Mouse (Mus musculus) forebrain, embryonic 14.5 days (tissue): Measurements from ENCODE around the gene Ing2. TPM values are rescaled to one million over a fixed set of nuclear protein-coding genes. Genes with fewer than 3 reads are reported as not detected.

ENCODE experiments used
- ATAC-seq: fragments of 200-750 bp; cut with Nextera tagmentation; 2 replicates; pipeline ENCODE4 v1.8.0; 2017; ENCODE audit warnings: mild to moderate bottlenecking, moderate library complexity
- DNase-seq: peaks from one replicate; pipeline ENCODE4 v3.0.0-alpha.2; 2015; ENCODE audit warnings: low spot score
- H3K27ac ChIP-seq: fragments of 300-500 bp; sonication (generic); 2 replicates; pipeline ENCODE4 v1.5.1; 2014; ENCODE audit warnings: low read depth, mild to moderate bottlenecking, control low read depth, low read length, moderate library complexity
- H3K27me3 ChIP-seq: fragments of 300-500 bp; sonication (generic); replicated peaks from 2 replicates; pipeline ENCODE4 v1.6.1; 2014; ENCODE audit warnings: low read length, control low read depth, mixed read lengths; ENCODE audit not compliant: control insufficient read depth, insufficient read depth
- H3K36me3 ChIP-seq: fragments of 300-500 bp; sonication (generic); 2 replicates; pipeline ENCODE4 v1.6.1; 2014; ENCODE audit warnings: low read length, control low read depth; ENCODE audit not compliant: control insufficient read depth, insufficient read depth
- H3K4me1 ChIP-seq: fragments of 300-500 bp; sonication (generic); 2 replicates; pipeline ENCODE4 v1.6.1; 2014; ENCODE audit warnings: antibody characterized with exemption, low read length, control low read depth; ENCODE audit not compliant: control insufficient read depth, insufficient read depth
- H3K4me2 ChIP-seq: fragments of 300-500 bp; sonication (generic); 2 replicates; pipeline ENCODE4 v1.6.1; 2014; ENCODE audit warnings: mild to moderate bottlenecking, control low read depth, low read length
- H3K4me3 ChIP-seq: fragments of 300-500 bp; sonication (generic); 2 replicates; pipeline ENCODE4 v1.5.1; 2014; ENCODE audit warnings: low read depth, low read length, control low read depth
- H3K9ac ChIP-seq: fragments of 300-500 bp; sonication (generic); 2 replicates; pipeline ENCODE4 v1.6.1; 2014; ENCODE audit warnings: mild to moderate bottlenecking, low read length, control low read depth, moderate library complexity
- H3K9me3 ChIP-seq: fragments of 300-500 bp; sonication (generic); replicated peaks from 2 replicates; pipeline ENCODE4 v1.6.1; 2016; ENCODE audit warnings: low read length, control low read depth, mixed read lengths; ENCODE audit not compliant: control insufficient read depth
- WGBS: fragments of 180-500 bp; shearing (Covaris S2); extraction: QIAGEN DNeasy Blood & Tissue Kit; methylation state at CpG from one replicate; pipeline ENCODE4 v1.1.7; 2014; 5-methylcytosine and 5-hydroxymethylcytosine counted together
- polyA plus RNA-seq: library from polyadenylated mRNA; unstranded; fragments of >200 nt; fragmentation: Nextera tagmentation; extraction: Ambion mirVana; gene quantifications from 2 replicates; pipeline ENCODE4 v1.2.1, GENCODE M21; 2014

The Ing2 gene
- polyA plus RNA-seq, 1 experiment from 2014 or later, result 5.8 TPM

DNA sequence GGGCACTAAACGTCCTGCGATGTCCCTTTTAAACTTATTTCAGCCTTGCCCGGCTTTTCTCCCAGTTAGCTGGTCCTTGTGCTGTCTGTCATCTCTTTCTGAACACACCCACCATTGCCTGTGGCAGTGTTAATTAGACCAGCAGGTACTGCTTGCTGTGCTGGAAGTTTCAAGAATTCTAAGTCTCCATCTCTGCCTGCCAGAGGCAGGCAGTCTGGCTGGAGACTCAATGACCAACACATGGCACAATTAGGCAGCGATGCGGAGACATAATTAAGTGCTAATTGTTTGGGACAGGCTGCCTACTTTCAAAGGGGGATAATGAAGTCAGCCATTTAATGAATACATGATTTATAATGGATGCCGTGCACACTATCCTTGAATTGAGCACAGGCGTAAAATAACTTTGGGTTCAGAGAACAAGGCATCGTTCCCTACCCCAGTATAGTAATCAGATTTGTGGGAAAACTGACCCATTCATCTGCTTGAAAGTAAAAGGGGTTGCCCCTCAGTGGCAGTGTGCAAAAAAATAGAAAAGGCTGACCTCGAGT lies 32.8 kb downstream of the Ing2 start:
- Histone ChIP-seq H3K27ac (peak overlapping the region; percentile 49; the same call in 1 of the 2 replicates), H3K9me3 (0 out of 2 replicates have a peak, but pooled peaks cover 3% of the 10 kb centered on the region), H3K4me3 (no peak overlapping the region), H3K27me3 (no peaks in the 10 kb centered on the region), H3K4me2 (peak overlapping the region; percentile 24; the same call in 1 of the 2 replicates), H3K9ac (no peak overlapping the region), H3K36me3 (no peaks in the 10 kb centered on the region), H3K4me1 (peaks cover 6% of the 10 kb centered on the region)
- DNase-seq, result peak; percentile 92
- WGBS, result 4% methylated on average over 9 of the region's 9 CpGs
- peak; percentile 98 for ATAC-seq

DNA sequence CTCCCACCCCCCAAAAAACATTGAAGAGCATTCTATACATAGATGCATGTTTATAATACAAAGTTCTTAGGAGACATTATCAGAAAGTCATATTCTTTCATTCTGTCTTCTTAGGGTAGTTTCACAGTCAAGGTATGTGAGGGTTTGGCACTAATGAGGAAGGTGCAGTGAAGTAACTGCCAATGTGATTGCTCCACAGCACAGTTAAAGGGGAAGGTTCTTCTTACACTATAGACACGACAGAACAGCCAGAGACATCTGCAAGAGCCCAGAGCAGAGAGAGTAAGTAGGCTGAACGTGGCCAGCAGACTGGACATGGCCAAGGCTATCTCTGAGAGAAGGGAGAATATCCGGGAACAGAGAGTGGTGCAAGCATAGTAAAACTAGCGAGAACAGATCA lies 38.2 kb downstream of the Ing2 start:
- Histone ChIP-seq H3K9me3 (no peaks in the 10 kb centered on the region), H3K36me3 (no peaks in the 10 kb centered on the region), H3K27ac (no peak overlapping the region), H3K27me3 (no peaks in the 10 kb centered on the region), H3K9ac (no peak overlapping the region), H3K4me1 (peaks cover 2% of the 10 kb centered on the region), H3K4me2 (no peak overlapping the region), H3K4me3 (no peak overlapping the region)
- DNase-seq (no peak), ATAC-seq (no peak)
- 67% methylated on average over 4 of the region's 4 CpGs for WGBS

- Histone ChIP-seq H3K4me3 (no peak overlapping the region), H3K9me3 (no peaks in the 10 kb centered on the region), H3K27ac (no peak overlapping the region), H3K4me2 (no peak overlapping the region), H3K36me3 (no peaks in the 10 kb centered on the region), H3K4me1 (no peaks in the 10 kb centered on the region), H3K27me3 (no peaks in the 10 kb centered on the region), H3K9ac (no peak overlapping the region)
- ATAC-seq (no peak), DNase-seq (no peak)
- WGBS, result 71% methylated on average over 3 of the region's 3 CpGs
Observed at GRCm38 (mm10) chr8:47636032-47636431, 39.3 kb downstream of the Ing2 start.

- ATAC-seq (no peak; the same call in 1 of the 2 replicates), DNase-seq (peak; percentile 23)
- no peak overlapping the region for H3K27ac ChIP-seq
- no peaks in the 10 kb centered on the region for H3K27me3 ChIP-seq
- no peak overlapping the region for H3K9ac ChIP-seq
- H3K36me3 ChIP-seq, result no peaks in the 10 kb centered on the region
- H3K4me3 ChIP-seq, result no peak overlapping the region
- no peak overlapping the region; the same call in 1 of the 2 replicates for H3K4me2 ChIP-seq
- H3K9me3 ChIP-seq, result no peaks in the 10 kb centered on the region
- WGBS, result 42% methylated on average over 10 of the region's 10 CpGs
- H3K4me1 ChIP-seq, result no peaks in the 10 kb centered on the region
Observed at GRCm38 (mm10) chr8:47634791-47635341, 40.5 kb downstream of the Ing2 start.

DNA sequence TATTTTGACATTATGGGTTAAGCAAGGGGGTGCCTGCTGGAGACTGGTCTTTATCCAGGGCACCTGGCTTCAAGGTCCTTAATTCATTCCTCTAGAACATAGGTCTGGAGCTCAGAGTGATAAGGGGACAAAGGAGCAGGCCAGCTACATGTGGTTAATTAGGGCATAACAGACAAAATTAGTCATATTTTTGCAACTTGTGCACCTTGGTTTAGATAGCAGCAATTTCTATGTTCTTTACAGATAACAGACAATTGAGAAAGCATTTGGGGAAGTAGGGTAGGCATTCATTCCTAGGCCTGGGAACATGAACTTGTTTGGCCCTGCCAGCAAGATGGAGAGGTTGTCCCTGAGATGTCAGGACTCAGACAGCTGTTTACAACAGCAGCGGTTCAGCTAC lies 54.2 kb downstream of the Ing2 start:
- Histone ChIP-seq H3K27ac (no peak overlapping the region), H3K27me3 (no peaks in the 10 kb centered on the region), H3K9me3 (no peaks in the 10 kb centered on the region), H3K4me3 (no peak overlapping the region), H3K9ac (no peak overlapping the region), H3K4me2 (no peak overlapping the region), H3K4me1 (no peaks in the 10 kb centered on the region), H3K36me3 (no peaks in the 10 kb centered on the region)
- WGBS, result 100% methylated on average over 1 of the region's 1 CpGs
- ATAC-seq, result no peak
- no peak for DNase-seq

Other genes starting within 250 kb of the Ing2 start
- gene Stox2, start 229.2 kb downstream of the Ing2 start, polyA plus RNA-seq, result 33.3 and 37.5 TPM in 2 replicates
- gene Trappc11, start 142.1 kb downstream of the Ing2 start, polyA plus RNA-seq, result 39.6 and 45.0 TPM in 2 replicates
- gene Rwdd4a, start 141.9 kb downstream of the Ing2 start, polyA plus RNA-seq, result 49.7 and 51.4 TPM in 2 replicates
- gene Cdkn2aip, start 38.4 kb upstream of the Ing2 start, polyA plus RNA-seq, result 45.4 and 49.3 TPM in 2 replicates
- not detected in 2 replicates for gene Cldn24, start 146.6 kb upstream of the Ing2 start, polyA plus RNA-seq
- gene Cldn22, start 148.9 kb upstream of the Ing2 start, polyA plus RNA-seq, result not detected in 2 replicates